In genomic region chr9:83605886-83606640, GRCm38 (mm10) we compare ENCODE assay signal across 11 mouse cellular contexts. TPM values are rescaled to one million over a fixed set of nuclear protein-coding genes. Genes with fewer than 3 reads are reported as not detected.
A peak's percentile ranks its signal among the peaks of the same experiment; 100 is the strongest.
DNase-seq lines count a peak whose midpoint lies in the region; ATAC-seq and TF ChIP-seq lines count a peak whose summit lies in the region.
"Had no signal": no experiment of that assay in that cellular context is flagged by ENCODE, and none has a peak within 500 bp of the region (broad histone marks: within the 10 kb centered on the region; RNA-seq: fewer than 3 reads in every experiment).

No protein-coding gene starts in this region.

- TF ChIP-seq CTCF in hindbrain, postnatal 0 days (IDR thresholded peaks at IDR 0.05; ENCODE audit: low read depth) = no peak
- no peak for TF ChIP-seq CTCF in lung, embryonic 14.5 days (IDR thresholded peaks at IDR 0.05; ENCODE audit: low read depth)
- TF ChIP-seq CTCF in lung, adult 2 months (IDR thresholded peaks at IDR 0.05; ENCODE audit: insufficient read depth, low read length) = no peak

- ATAC-seq in hindbrain, embryonic 14.5 days (ENCODE audit: low FRiP score) = no peak
- no peak for ATAC-seq in hindbrain, postnatal 0 days
- ATAC-seq in lung, embryonic 14.5 days (ENCODE audit: insufficient read depth) = peak; percentile 12; the same call in 1 of the 2 replicates
- no peak for ATAC-seq in neural tube, embryonic 13.5 days (ENCODE audit: low read depth)
- ATAC-seq: liver, embryonic 12.5 days had no signal

- WGBS in hindbrain, embryonic 14.5 days = 40% methylated on average over 8 of the region's 8 CpGs
- 46% methylated on average over 8 of the region's 8 CpGs for WGBS in hindbrain, postnatal 0 days
- 46% methylated on average over 8 of the region's 8 CpGs for WGBS in lung, embryonic 14.5 days
- WGBS in lung, adult 2 months = 63% methylated on average over 8 of the region's 8 CpGs
- 22% methylated on average over 8 of the region's 8 CpGs for WGBS in neural tube, embryonic 13.5 days

- H3K4me1 ChIP-seq in hindbrain, embryonic 14.5 days (replicated peaks; ENCODE audit: control insufficient read depth, insufficient read depth, low read length) = peaks cover 12% of the 10 kb centered on the region
- H3K4me1 ChIP-seq in hindbrain, postnatal 0 days (ENCODE audit: insufficient read depth, low read length) = peaks cover 10% of the 10 kb centered on the region
- peaks cover 9% of the 10 kb centered on the region; the same call in 1 of the 2 replicates for H3K4me1 ChIP-seq in lung, embryonic 14.5 days (ENCODE audit: insufficient read depth)
- no peaks in the 10 kb centered on the region for H3K4me1 ChIP-seq in lung, adult 2 months (ENCODE audit: control insufficient read depth, insufficient read depth, low read length)
- peaks cover 39% of the 10 kb centered on the region for H3K4me1 ChIP-seq in neural tube, embryonic 13.5 days (replicated peaks)
- H3K4me1 ChIP-seq: liver, embryonic 12.5 days had no signal

- H3K9me3 ChIP-seq in hindbrain, embryonic 14.5 days (ENCODE audit: control insufficient read depth, low read length) = no peaks in the 10 kb centered on the region
- no peaks in the 10 kb centered on the region for H3K9me3 ChIP-seq in hindbrain, postnatal 0 days (ENCODE audit: low read length)
- no peaks in the 10 kb centered on the region for H3K9me3 ChIP-seq in lung, embryonic 14.5 days (ENCODE audit: low read depth, low read length)
- H3K9me3 ChIP-seq in neural tube, embryonic 13.5 days = no peaks in the 10 kb centered on the region
- H3K9me3 ChIP-seq: liver, embryonic 12.5 days had no signal

- no peak overlapping the region for H3K9ac ChIP-seq in hindbrain, embryonic 14.5 days
- H3K9ac ChIP-seq in hindbrain, postnatal 0 days (replicated peaks; ENCODE audit: low read length) = no peak overlapping the region
- H3K9ac ChIP-seq in lung, embryonic 14.5 days = no peak overlapping the region
- H3K9ac ChIP-seq in neural tube, embryonic 13.5 days = no peak overlapping the region
- H3K9ac ChIP-seq: liver, embryonic 12.5 days had no signal

- H3K27ac ChIP-seq in hindbrain, embryonic 14.5 days = peak overlapping the region; percentile 32; the same call in 1 of the 2 replicates
- H3K27ac ChIP-seq in hindbrain, postnatal 0 days = no peak overlapping the region
- 0 out of 2 replicates have a peak overlapping the region, but pooled peaks have one; percentile 13 for H3K27ac ChIP-seq in lung, embryonic 14.5 days (ENCODE audit: low read depth)
- peak overlapping the region; percentile 75 for H3K27ac ChIP-seq in neural tube, embryonic 13.5 days (replicated peaks)
- H3K27ac ChIP-seq: liver, embryonic 12.5 days had no signal

- no peaks in the 10 kb centered on the region for H3K36me3 ChIP-seq in hindbrain, embryonic 14.5 days (replicated peaks; ENCODE audit: control insufficient read depth, insufficient read depth)
- no peaks in the 10 kb centered on the region for H3K36me3 ChIP-seq in hindbrain, postnatal 0 days (ENCODE audit: insufficient read depth, low read length)
- H3K36me3 ChIP-seq in lung, embryonic 14.5 days (ENCODE audit: insufficient read depth) = no peaks in the 10 kb centered on the region
- H3K36me3 ChIP-seq in neural tube, embryonic 13.5 days = no peaks in the 10 kb centered on the region
- H3K36me3 ChIP-seq: liver, embryonic 12.5 days had no signal

- H3K4me3 ChIP-seq in hindbrain, embryonic 14.5 days (replicated peaks; ENCODE audit: low read length) = no peak overlapping the region
- H3K4me3 ChIP-seq in hindbrain, postnatal 0 days (ENCODE audit: low read length) = no peak overlapping the region
- H3K4me3 ChIP-seq in lung, embryonic 14.5 days (ENCODE audit: low read depth, low read length) = no peak overlapping the region
- H3K4me3 ChIP-seq in lung, adult 2 months (replicated peaks; ENCODE audit: extremely low read depth, low read depth, low read length) = no peak overlapping the region
- H3K4me3 ChIP-seq in neural tube, embryonic 13.5 days = no peak overlapping the region
- H3K4me3 ChIP-seq: liver, embryonic 12.5 days had no signal

- H3K4me2 ChIP-seq in hindbrain, embryonic 14.5 days (replicated peaks) = no peak overlapping the region
- H3K4me2 ChIP-seq in hindbrain, postnatal 0 days (ENCODE audit: low read depth, low read length) = no peak overlapping the region
- no peak overlapping the region for H3K4me2 ChIP-seq in lung, embryonic 14.5 days
- H3K4me2 ChIP-seq in neural tube, embryonic 13.5 days = no peak overlapping the region
- H3K4me2 ChIP-seq: liver, embryonic 12.5 days had no signal

- no peak for TF ChIP-seq POLR2A in lung, adult 2 months (IDR thresholded peaks at IDR 0.05; ENCODE audit: borderline replicate concordance, extremely low read depth, low read depth, low read length)

- H3K27me3 ChIP-seq in hindbrain, embryonic 14.5 days (ENCODE audit: control insufficient read depth, insufficient read depth, low read length) = no peaks in the 10 kb centered on the region
- no peaks in the 10 kb centered on the region for H3K27me3 ChIP-seq in hindbrain, postnatal 0 days (ENCODE audit: insufficient read depth, low read length)
- H3K27me3 ChIP-seq in lung, embryonic 14.5 days (ENCODE audit: insufficient read depth, low read length) = no peaks in the 10 kb centered on the region
- no peaks in the 10 kb centered on the region for H3K27me3 ChIP-seq in neural tube, embryonic 13.5 days
- H3K27me3 ChIP-seq: liver, embryonic 12.5 days had no signal

- DNase-seq in cerebellum, adult 11-12 months = peak; percentile 14
- no peak for DNase-seq in cerebellum, adult 9-10 months
- no peak for DNase-seq in hindbrain, embryonic 14.5 days (ENCODE audit: low spot score)
- DNase-seq in hindbrain, postnatal 0 days (ENCODE audit: low spot score) = no peak
- peak; percentile 41 for DNase-seq in lung, embryonic 14.5 days
- DNase-seq in lung, adult 2 months = no peak
- DNase-seq in right cerebral cortex, adult 18-20 months = no peak
- DNase-seq: adrenal gland, postnatal 10 days; embryo, embryonic 11 days had no signal

RNA-seq across cellular contexts. Expression of gene Sh3bgrl2, which starts 57.9 kb away (rescaled TPM):
- polyA plus RNA-seq in hindbrain, embryonic 14.5 days (2014; fragmentation: Nextera tagmentation; extraction: Ambion mirVana) = 9.7 and 12.4 TPM in 2 replicates
- total RNA-seq in hindbrain, postnatal 0 days (2014; rRNA removed) = 9.0 and 11.9 TPM in 2 replicates
- polyA plus RNA-seq in hindbrain, postnatal 0 days (2015; fragmentation: Nextera tagmentation; extraction: Ambion mirVana) = 7.1 and 10.0 TPM in 2 replicates
- polyA plus RNA-seq in lung, embryonic 14.5 days (2014; fragmentation: Nextera tagmentation; extraction: Ambion mirVana) = 56.7 and 59.4 TPM in 2 replicates
- 4.5 and 7.3 TPM in 2 replicates for polyA plus RNA-seq in lung, adult 2 months (2012; rRNA removed)
- 8.5 and 9.1 TPM in 2 replicates for polyA plus RNA-seq in neural tube, embryonic 13.5 days (2015; fragmentation: Nextera tagmentation; extraction: Ambion mirVana)

Comparison
In these comparisons a context has a peak if more than half of its experiments do, and no peak if none do; other contexts are left out.
1. DNase-seq: peak in cerebellum, adult 11-12 months (single experiment) and lung, embryonic 14.5 days (single experiment); none in cerebellum, adult 9-10 months (single experiment), hindbrain, embryonic 14.5 days (single experiment), hindbrain, postnatal 0 days (single experiment), lung, adult 2 months (single experiment) and right cerebral cortex, adult 18-20 months (single experiment).